Mouse (Mus musculus): ENCODE results near the gene Ppp3ca.

Ppp3ca gene

GRCm38 (mm10) chr3:136816319-136816718, 146.4 kb downstream of the Ppp3ca start:
- DNase-seq, result no peak

- no peak for DNase-seq
Observed at GRCm38 (mm10) chr3:136818997-136819396, 149.1 kb downstream of the Ppp3ca start.

DNA sequence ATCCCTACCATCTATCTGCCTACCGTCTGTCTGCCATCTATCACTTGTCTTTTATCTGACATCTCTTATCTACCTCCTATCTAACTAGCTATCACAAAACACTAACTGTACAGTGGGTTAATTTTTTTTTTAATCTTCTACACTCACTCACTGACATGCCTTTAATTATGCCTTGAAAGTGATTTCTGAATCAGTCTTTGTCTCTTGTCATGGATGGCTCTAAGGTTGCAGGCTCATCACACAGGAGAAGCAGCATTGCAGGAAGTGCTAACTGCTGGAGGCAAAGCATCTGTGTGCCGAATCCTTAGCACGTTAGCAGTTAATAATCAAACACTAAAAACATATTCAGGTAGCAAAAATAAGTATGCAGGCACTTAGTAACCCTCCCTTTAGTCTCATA, 151.1 kb downstream of the Ppp3ca start:
- no peak for DNase-seq

- no peak for DNase-seq
Observed at GRCm38 (mm10) chr3:136821993-136822392, 152.1 kb downstream of the Ppp3ca start.

DNA sequence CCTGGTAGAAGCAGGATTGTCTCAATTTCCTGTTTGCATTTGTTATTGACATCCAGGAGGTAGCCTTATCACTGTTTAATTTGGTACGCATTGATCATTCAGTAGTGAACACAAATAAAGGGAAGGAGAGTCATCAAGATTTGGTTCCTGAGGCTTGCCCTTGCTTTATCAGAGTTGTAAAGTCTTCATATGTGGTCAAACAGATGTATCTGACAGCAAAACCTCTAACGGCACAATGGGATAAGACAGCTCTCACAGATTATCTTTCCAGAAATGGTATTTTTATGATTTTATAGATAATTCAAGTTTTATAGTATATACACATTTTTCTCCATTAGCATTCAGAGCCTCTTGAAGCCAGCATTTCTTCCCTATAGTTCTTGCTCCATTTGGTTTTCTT, 152.5 kb downstream of the Ppp3ca start:
- no peak for DNase-seq

DNA sequence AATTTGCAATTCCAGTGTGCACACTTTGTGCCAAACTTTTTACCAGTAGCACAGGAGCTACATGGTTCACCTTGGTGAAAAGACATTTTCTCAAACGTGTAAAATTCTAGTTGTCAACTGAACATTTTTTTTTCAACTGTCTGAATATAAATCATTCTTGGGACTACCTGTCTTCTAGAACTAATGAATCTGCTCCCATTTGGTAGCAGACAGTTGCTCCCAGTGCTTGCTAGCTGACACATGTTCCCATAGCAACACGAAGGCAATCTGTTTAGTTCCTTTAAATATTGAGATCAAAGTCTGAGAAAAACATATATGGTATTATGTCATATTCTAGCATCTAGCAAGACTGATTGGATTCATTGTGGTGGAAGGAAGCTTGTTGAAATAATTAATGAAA, 158.5 kb downstream of the Ppp3ca start:
- no peak for DNase-seq

- DNase-seq, result no peak
Observed at GRCm38 (mm10) chr3:136829109-136829508, 159.2 kb downstream of the Ppp3ca start.

DNA sequence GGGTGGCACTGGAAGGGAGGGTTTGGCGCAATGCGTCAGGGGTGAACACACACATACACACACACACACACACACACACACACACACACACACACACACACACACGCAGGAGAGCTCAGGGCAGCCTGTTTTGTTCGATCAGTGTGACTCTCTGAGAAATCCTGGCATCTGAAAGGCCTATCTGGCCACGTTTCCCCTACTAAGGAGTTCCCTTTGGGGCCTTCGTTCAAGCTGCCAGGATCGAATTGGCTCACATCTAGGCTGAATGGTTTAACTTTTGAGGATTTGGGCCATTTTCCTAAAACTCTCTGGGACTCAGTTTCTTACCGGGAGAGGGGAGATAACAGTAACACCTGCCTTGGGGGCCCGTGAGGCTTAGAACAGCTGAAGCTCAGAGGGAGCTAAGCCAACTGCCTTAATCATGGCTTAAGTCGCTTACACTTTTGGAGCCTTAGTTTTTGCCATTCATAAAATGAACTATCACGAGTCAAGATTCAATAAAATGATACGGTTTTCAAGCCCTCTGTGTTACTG, 160.8 kb downstream of the Ppp3ca start:
- no peak for DNase-seq

DNA sequence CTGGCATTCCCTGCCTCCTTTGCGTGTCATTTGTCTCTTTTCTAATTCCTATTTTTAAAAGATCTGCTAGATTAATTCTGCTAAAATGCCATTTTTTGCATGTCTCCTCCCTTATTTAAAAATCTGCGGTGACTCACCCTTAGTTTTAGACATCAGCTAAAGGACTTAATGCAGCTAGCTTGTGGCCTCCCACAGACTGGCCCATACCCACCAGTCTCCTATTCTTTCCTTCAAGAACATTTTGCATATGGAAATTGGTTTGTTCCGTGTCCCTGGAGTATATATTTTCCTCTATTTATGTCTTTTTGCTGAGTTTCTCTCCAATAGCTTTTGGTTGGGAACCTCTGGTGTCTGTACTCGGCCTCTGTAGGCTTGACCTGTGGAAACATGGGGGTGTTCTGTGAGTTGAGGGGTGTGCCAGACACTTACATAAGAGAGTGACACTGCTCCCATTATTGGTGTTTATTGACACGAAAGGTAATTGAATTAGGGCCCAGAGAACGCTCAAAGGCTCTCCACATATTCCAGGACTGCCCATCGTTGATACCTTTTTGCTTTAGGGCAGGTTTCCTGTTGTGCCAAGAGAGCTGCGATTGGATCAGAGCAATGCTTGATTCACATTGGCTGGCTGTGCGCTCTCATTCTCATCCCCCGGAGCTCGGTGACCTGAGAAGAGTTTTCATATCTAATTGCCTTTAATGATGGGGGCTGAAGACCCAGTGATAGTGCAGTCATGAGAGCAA, 163.2 kb downstream of the Ppp3ca start:
- no peak for DNase-seq

- no peak for DNase-seq
Observed at GRCm38 (mm10) chr3:136833893-136834292, 164.0 kb downstream of the Ppp3ca start.

- no peak for DNase-seq
Observed at GRCm38 (mm10) chr3:136835851-136836250, 165.9 kb downstream of the Ppp3ca start.

- DNase-seq, result no peak
Observed at GRCm38 (mm10) chr3:136836319-136837193, 166.6 kb downstream of the Ppp3ca start.

GRCm38 (mm10) chr3:136837589-136837988, 167.7 kb downstream of the Ppp3ca start:
- peak; percentile 63 for DNase-seq

- no peak for DNase-seq
Observed at GRCm38 (mm10) chr3:136841282-136841681, 171.4 kb downstream of the Ppp3ca start.

- no peak for DNase-seq
Observed at GRCm38 (mm10) chr3:136842384-136842783, 172.5 kb downstream of the Ppp3ca start.

DNA sequence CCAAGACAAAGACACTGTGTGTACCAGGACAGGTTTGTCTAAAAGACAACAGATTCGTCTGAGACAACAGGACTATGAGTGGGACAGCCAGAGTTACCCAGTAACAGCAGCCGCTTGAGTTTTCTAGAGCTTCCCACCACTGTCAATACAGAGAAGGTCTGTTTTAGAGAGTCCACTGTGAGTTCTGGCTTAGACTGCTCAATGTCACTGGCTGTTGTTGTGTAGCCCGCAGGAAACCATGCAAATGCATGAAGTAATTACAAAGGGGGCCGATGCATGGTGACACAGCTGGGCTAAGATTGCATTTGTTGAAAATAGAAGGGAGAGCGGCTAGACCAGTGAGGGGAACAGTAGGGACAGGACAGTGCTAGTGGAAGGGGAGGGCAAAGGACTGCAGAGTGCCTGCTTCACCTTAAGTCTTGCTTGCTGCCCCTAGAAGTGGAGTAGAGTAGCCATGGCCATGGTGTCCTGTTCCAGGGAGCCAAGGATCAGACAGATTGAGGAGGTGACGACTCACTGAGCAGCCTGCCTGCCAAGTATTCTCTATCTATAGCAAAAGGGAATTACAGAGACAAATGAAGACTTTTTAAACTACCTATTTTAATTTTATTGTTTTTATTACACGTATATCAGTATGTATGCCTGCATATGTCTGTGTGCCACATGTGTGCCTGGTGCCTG, 174.0 kb downstream of the Ppp3ca start:
- no peak for DNase-seq

DNA sequence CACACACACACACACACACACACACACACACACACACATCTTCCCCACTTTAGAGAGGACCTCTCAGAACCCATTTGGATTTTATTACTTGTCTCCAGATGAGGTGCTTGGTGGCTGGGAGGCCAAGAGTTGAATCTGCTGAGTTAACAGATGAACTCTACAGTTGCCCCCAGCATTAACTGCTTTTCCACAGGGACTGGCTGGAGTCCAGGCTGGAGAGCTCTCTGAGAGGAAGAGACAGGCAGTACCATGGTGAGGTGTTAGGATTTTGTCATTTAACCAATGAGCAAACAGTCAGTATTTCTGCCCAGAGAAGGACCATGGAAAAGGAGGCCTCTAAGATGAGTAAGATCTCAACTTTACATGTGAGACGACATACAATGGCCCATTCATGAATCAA, 179.1 kb downstream of the Ppp3ca start:
- no peak for DNase-seq

- no peak for DNase-seq
Observed at GRCm38 (mm10) chr3:136852921-136853320, 183.0 kb downstream of the Ppp3ca start.

GRCm38 (mm10) chr3:136853596-136853995, 183.7 kb downstream of the Ppp3ca start:
- DNase-seq, result no peak

DNA sequence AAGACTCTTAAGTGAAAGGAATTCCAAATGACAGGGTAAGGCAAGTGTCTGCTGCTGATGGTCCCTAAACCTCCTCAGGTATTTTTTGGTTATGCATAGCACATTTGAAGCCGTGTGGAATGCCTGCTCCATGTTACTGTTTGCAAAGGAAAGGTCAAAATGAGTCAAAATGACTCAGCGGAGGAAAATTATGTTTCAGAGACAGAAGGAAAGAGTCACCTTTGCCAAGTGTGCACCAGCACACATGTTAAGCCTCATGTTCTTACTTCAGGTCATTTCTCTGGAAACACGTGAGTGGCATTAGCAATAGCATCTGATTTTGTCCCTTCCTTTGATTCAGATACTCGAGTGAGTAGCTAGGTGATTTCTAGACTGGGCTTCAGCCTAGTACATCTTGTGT, 186.1 kb downstream of the Ppp3ca start:
- DNase-seq, result no peak

GRCm38 (mm10) chr3:136862051-136862837, 192.3 kb downstream of the Ppp3ca start:
- no peak for DNase-seq

GRCm38 (mm10) chr3:136863127-136863526, 193.2 kb downstream of the Ppp3ca start:
- DNase-seq, result no peak
